Mouse (Mus musculus): ENCODE data around the gene Slc30a1. TPM values are rescaled to one million over a fixed set of nuclear protein-coding genes. Genes with fewer than 3 reads are reported as not detected.
A peak's percentile ranks its signal among the peaks of the same experiment; 100 is the strongest.

Gene Slc30a1
- polyA plus RNA-seq, 1 experiment from 2014 or later: 5.6 TPM

DNA sequence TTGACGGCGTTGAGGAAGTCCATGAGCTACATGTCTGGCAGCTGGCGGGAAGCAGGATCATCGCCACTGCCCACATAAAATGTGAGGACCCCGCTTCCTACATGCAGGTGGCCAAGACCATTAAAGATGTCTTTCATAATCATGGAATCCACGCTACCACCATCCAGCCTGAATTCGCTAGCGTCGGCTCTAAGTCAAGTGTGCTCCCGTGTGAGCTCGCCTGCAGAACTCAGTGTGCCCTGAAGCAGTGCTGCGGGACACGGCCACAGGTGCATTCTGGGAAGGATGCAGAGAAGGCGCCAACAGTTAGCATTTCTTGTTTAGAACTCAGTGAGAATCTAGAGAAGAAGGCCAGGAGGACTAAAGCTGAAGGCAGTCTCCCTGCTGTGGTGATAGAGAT lies 2.7 kb downstream of the Slc30a1 start:
- no peak for TF ChIP-seq EP300 (IDR thresholded peaks at IDR 0.05)
- no peak for TF ChIP-seq CTCF (IDR thresholded peaks at IDR 0.05)
- ATAC-seq: no peak
- no peak overlapping the region for H3K9ac ChIP-seq (replicated peaks; ENCODE audit: low read depth)
- H3K9me3 ChIP-seq (ENCODE audit: low read length): no peaks in the 10 kb centered on the region
- peaks cover 9% of the 10 kb centered on the region for H3K4me1 ChIP-seq (ENCODE audit: insufficient read depth, low read depth, low read length)
- 93% methylated on average over 14 of the region's 14 CpGs for WGBS
- H3K27me3 ChIP-seq (replicated peaks; ENCODE audit: insufficient read depth, low read length): no peaks in the 10 kb centered on the region
- DNase-seq (ENCODE audit: low spot score): no peak
- H3K4me3 ChIP-seq (ENCODE audit: low read depth, low read length): no peak overlapping the region
- H3K4me2 ChIP-seq (replicated peaks; ENCODE audit: low read depth, low read length): peak overlapping the region; percentile 95; the same call in 1 of the 2 replicates
- H3K27ac ChIP-seq (ENCODE audit: low read length): no peak overlapping the region
- H3K36me3 ChIP-seq (ENCODE audit: insufficient read depth, low read length): peaks cover 9% of the 10 kb centered on the region; the same call in 1 of the 2 replicates

DNA sequence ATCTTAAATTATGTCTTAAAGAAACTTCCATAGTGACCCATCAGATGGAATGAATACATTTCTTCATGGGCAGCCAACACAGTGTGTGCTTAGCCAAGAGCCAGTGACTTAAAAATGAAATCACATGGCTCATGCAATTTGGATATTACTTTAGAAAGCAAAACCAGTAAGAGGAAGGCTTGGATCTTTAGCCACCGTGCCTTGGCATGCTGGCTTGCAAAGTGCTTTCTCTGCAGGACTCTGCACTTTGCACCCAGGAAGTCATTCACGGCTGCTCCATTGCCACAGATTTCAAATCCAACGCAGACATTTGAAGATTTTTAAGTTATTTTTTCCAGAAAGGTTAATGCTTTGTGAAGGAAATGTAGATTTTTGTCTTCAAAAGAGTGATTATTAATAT lies 4.1 kb downstream of the Slc30a1 start:
- Histone ChIP-seq H3K27ac (ENCODE audit: low read length) (no peak overlapping the region), H3K9me3 (ENCODE audit: low read length) (no peaks in the 10 kb centered on the region), H3K9ac (replicated peaks; ENCODE audit: low read depth) (no peak overlapping the region), H3K4me1 (ENCODE audit: insufficient read depth, low read depth, low read length) (peaks cover 9% of the 10 kb centered on the region), H3K4me3 (ENCODE audit: low read depth, low read length) (no peak overlapping the region), H3K36me3 (ENCODE audit: insufficient read depth, low read length) (peaks cover 9% of the 10 kb centered on the region; the same call in 1 of the 2 replicates), H3K27me3 (replicated peaks; ENCODE audit: insufficient read depth, low read length) (no peaks in the 10 kb centered on the region), H3K4me2 (replicated peaks; ENCODE audit: low read depth, low read length) (peak overlapping the region; percentile 33; the same call in 1 of the 2 replicates)
- DNase-seq (ENCODE audit: low spot score) (no peak), ATAC-seq (no peak)
- 50% methylated on average over 3 of the region's 3 CpGs for WGBS
- TF ChIP-seq CTCF (IDR thresholded peaks at IDR 0.05) (no peak), EP300 (IDR thresholded peaks at IDR 0.05) (no peak)

DNA sequence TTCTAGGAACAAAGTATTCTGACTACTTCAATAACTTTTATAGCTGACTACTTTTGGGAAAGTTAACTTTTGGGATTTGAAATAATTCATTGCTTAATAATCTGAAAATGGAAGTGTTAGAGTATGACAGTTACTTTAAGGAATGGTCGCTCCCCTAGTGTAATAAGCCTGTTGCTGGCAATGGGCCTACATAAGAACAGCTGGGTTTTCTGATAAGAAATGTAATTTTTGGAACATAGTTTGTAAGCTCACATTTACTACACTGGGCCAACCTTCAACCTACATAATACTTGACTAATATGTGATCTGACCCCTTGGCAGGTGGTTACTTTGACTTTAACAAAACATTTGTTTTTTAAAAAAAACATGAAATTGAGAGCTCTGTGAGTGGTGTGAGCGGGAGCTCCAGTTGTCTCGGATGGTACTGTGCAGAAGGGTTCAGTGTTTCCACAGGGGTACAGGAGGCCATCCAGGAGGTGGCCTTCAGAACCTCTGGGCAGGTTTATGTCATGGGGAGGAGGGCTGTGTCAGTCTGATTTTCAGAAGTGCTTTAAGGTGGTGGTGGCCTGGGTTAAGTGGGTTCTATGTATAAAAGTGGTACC lies 4.6 kb downstream of the Slc30a1 start:
- WGBS: 58% methylated on average over 3 of the region's 3 CpGs
- H3K36me3 ChIP-seq (ENCODE audit: insufficient read depth, low read length): peaks cover 9% of the 10 kb centered on the region; the same call in 1 of the 2 replicates
- H3K4me2 ChIP-seq (replicated peaks; ENCODE audit: low read depth, low read length): peak overlapping the region; percentile 33; the same call in 1 of the 2 replicates
- TF ChIP-seq CTCF (IDR thresholded peaks at IDR 0.05): no peak
- TF ChIP-seq EP300 (IDR thresholded peaks at IDR 0.05): no peak
- H3K9ac ChIP-seq (replicated peaks; ENCODE audit: low read depth): no peak overlapping the region
- no peak overlapping the region for H3K4me3 ChIP-seq (ENCODE audit: low read depth, low read length)
- peaks cover 9% of the 10 kb centered on the region for H3K4me1 ChIP-seq (ENCODE audit: insufficient read depth, low read depth, low read length)
- ATAC-seq (no peak), DNase-seq (ENCODE audit: low spot score) (peak; percentile 37)
- H3K9me3 ChIP-seq (ENCODE audit: low read length): no peaks in the 10 kb centered on the region
- H3K27ac ChIP-seq (ENCODE audit: low read length): no peak overlapping the region
- no peaks in the 10 kb centered on the region for H3K27me3 ChIP-seq (replicated peaks; ENCODE audit: insufficient read depth, low read length)

DNA sequence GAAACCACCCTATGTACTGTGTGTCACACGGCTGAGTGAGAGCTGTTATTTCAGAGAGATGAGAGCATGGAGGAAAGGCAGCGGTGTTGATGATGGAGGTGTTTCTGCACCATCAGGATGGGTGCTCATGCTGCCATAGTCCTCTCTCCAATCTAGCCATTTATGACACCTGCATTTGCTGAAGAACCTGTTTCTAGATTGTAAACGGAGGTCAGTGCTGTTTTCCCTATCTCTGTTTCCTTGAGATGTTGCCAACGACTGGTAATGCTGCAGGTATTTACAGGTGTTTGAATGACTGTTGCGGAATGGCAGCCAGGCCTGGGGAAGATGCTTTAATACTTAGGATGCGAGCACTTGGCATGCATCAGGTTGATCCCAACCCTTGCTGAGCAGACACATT lies 8.1 kb downstream of the Slc30a1 start:
- Histone ChIP-seq H3K4me2 (replicated peaks; ENCODE audit: low read depth, low read length) (no peak overlapping the region), H3K36me3 (ENCODE audit: insufficient read depth, low read length) (no peaks in the 10 kb centered on the region), H3K4me3 (ENCODE audit: low read depth, low read length) (no peak overlapping the region), H3K27ac (ENCODE audit: low read length) (no peak overlapping the region), H3K9ac (replicated peaks; ENCODE audit: low read depth) (no peak overlapping the region), H3K4me1 (ENCODE audit: insufficient read depth, low read depth, low read length) (peaks cover 4% of the 10 kb centered on the region; the same call in 1 of the 2 replicates), H3K27me3 (replicated peaks; ENCODE audit: insufficient read depth, low read length) (no peaks in the 10 kb centered on the region), H3K9me3 (ENCODE audit: low read length) (no peaks in the 10 kb centered on the region)
- ATAC-seq: no peak
- DNase-seq (ENCODE audit: low spot score): no peak
- WGBS: 81% methylated on average over 6 of the region's 6 CpGs
- TF ChIP-seq CTCF (IDR thresholded peaks at IDR 0.05) (no peak), EP300 (IDR thresholded peaks at IDR 0.05) (no peak)

DNA sequence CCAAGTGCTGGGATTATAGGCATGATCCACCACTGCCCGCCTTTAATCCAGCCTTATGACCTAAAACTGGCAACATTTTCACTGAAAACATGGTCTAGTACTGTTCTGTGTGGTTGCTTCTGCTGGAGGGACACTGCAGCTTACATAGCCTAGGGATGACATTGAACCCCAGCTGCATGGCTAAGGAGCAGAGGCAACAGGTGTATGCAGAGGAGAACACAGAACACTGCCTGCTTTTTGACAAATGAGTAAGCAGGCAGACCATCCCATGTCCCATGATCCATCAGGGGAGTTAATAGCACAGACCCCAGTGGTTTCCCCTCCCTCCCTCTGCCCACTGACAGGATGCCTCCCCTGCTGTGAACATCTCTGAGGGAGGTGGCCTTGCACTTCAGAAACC lies 9.0 kb downstream of the Slc30a1 start:
- H3K4me1 ChIP-seq (ENCODE audit: insufficient read depth, low read depth, low read length): peaks cover 4% of the 10 kb centered on the region; the same call in 1 of the 2 replicates
- WGBS: 96% methylated on average over 1 of the region's 1 CpGs
- H3K9me3 ChIP-seq (ENCODE audit: low read length): no peaks in the 10 kb centered on the region
- TF ChIP-seq CTCF (IDR thresholded peaks at IDR 0.05) (no peak), EP300 (IDR thresholded peaks at IDR 0.05) (no peak)
- H3K9ac ChIP-seq (replicated peaks; ENCODE audit: low read depth): no peak overlapping the region
- no peak overlapping the region for H3K27ac ChIP-seq (ENCODE audit: low read length)
- H3K27me3 ChIP-seq (replicated peaks; ENCODE audit: insufficient read depth, low read length): no peaks in the 10 kb centered on the region
- no peaks in the 10 kb centered on the region for H3K36me3 ChIP-seq (ENCODE audit: insufficient read depth, low read length)
- ATAC-seq: no peak
- no peak overlapping the region for H3K4me3 ChIP-seq (ENCODE audit: low read depth, low read length)
- no peak for DNase-seq (ENCODE audit: low spot score)
- no peak overlapping the region for H3K4me2 ChIP-seq (replicated peaks; ENCODE audit: low read depth, low read length)

DNA sequence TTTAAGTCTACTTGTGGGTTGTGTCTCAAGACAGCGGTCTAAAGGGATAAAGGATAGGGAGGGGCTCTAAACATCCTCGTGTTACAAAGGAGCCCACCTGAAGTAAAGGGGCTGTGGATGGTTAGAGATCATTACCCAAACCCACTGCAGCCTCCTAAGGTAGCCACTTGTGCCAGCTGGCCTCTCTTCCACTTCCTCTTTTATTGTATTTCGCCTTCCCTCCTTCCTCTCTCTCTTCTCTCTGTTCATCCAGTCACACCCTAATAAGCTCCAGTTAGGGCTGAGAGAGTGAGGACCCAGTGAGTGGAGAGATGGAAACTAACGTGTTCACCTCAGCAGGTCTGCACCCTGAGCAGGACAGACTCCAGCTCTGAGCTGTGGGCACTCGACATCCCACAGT lies 10.3 kb downstream of the Slc30a1 start:
- 57% methylated on average over 5 of the region's 5 CpGs for WGBS
- no peak for TF ChIP-seq CTCF (IDR thresholded peaks at IDR 0.05)
- TF ChIP-seq EP300 (IDR thresholded peaks at IDR 0.05): no peak
- no peak overlapping the region for H3K9ac ChIP-seq (replicated peaks; ENCODE audit: low read depth)
- no peak overlapping the region for H3K4me2 ChIP-seq (replicated peaks; ENCODE audit: low read depth, low read length)
- ATAC-seq (no peak), DNase-seq (ENCODE audit: low spot score) (no peak)
- H3K36me3 ChIP-seq (ENCODE audit: insufficient read depth, low read length): no peaks in the 10 kb centered on the region
- no peak overlapping the region for H3K4me3 ChIP-seq (ENCODE audit: low read depth, low read length)
- 0 out of 2 replicates have a peak, but pooled peaks cover 2% of the 10 kb centered on the region for H3K4me1 ChIP-seq (ENCODE audit: insufficient read depth, low read depth, low read length)
- H3K27me3 ChIP-seq (replicated peaks; ENCODE audit: insufficient read depth, low read length): no peaks in the 10 kb centered on the region
- no peak overlapping the region for H3K27ac ChIP-seq (ENCODE audit: low read length)
- no peaks in the 10 kb centered on the region for H3K9me3 ChIP-seq (ENCODE audit: low read length)
